Mouse (Mus musculus): ENCODE data around the gene Bmpr2. TPM values are rescaled to one million over a fixed set of nuclear protein-coding genes. Genes with fewer than 3 reads are reported as not detected.

The Bmpr2 gene
- total RNA-seq, 2 experiments from 2014 or later, result 39.7 to 44.5 TPM

Other genes starting within 250 kb of the Bmpr2 start
- under 1 TPM in 1 of 2 experiments, not detected in 1; 0.85 TPM for gene Gm973, start 247.1 kb upstream of the Bmpr2 start, total RNA-seq (2021)
- 10 to 100 TPM; 57.6 to 67.6 TPM for gene Sumo1, start 92.6 kb upstream of the Bmpr2 start, total RNA-seq (2021)
- gene Nop58, start 78.4 kb upstream of the Bmpr2 start, total RNA-seq (2021), result 10 to 100 TPM; 30.1 to 33.1 TPM
- gene Fam117b, start 149.6 kb downstream of the Bmpr2 start, total RNA-seq (2021), result 10 to 100 TPM; 24.1 to 37.5 TPM

Measured in heart, adult 18-20 months (tissue).